Mouse (Mus musculus) midbrain, embryonic 12.5 days (tissue): ENCODE results near the gene Cfap73. TPM values are rescaled to one million over a fixed set of nuclear protein-coding genes. Genes with fewer than 3 reads are reported as not detected.

Experiments used
- ATAC-seq: fragments of 200-750 bp; cut with Nextera tagmentation; 2 replicates; pipeline ENCODE4 v1.8.0; 2017; ENCODE audit warnings: low read depth, moderate TSS enrichment, moderate library complexity; ENCODE audit not compliant: low FRiP score
- H3K27ac ChIP-seq: fragments of 300-500 bp; sonication (generic); replicated peaks from 2 replicates; pipeline ENCODE4 v1.5.1; 2016; ENCODE audit warnings: mild to moderate bottlenecking
- H3K27me3 ChIP-seq: fragments of 300-500 bp; sonication (generic); 2 replicates; pipeline ENCODE4 v1.6.1; 2016; ENCODE audit warnings: mild to moderate bottlenecking
- H3K36me3 ChIP-seq: fragments of 300-500 bp; sonication (generic); 2 replicates; pipeline ENCODE4 v1.6.1; 2016
- H3K4me1 ChIP-seq: fragments of 300-500 bp; sonication (generic); 2 replicates; pipeline ENCODE4 v1.6.1; 2016
- H3K4me2 ChIP-seq: fragments of 300-500 bp; sonication (generic); replicated peaks from 2 replicates; pipeline ENCODE4 v1.6.1; 2016; ENCODE audit warnings: mild to moderate bottlenecking, moderate library complexity
- H3K4me3 ChIP-seq: fragments of 300-500 bp; sonication (generic); 2 replicates; pipeline ENCODE4 v1.5.1; 2016; ENCODE audit warnings: mild to moderate bottlenecking
- H3K9ac ChIP-seq: fragments of 300-500 bp; sonication (generic); replicated peaks from 2 replicates; pipeline ENCODE4 v1.6.1; 2016; ENCODE audit warnings: mild to moderate bottlenecking, moderate library complexity
- H3K9me3 ChIP-seq: fragments of 300-500 bp; sonication (generic); 2 replicates; pipeline ENCODE4 v1.6.1; 2016; ENCODE audit warnings: mild to moderate bottlenecking
- WGBS: fragments of 180-500 bp; shearing (Covaris S2); methylation state at CpG from one replicate; pipeline ENCODE4 v1.1.7; 2016; 5-methylcytosine and 5-hydroxymethylcytosine counted together
- polyA plus RNA-seq: library from polyadenylated mRNA; unstranded; fragments of >200 nt; fragmentation: Nextera tagmentation; extraction: Ambion mirVana; gene quantifications from 2 replicates; pipeline ENCODE4 v1.2.1, GENCODE M21; 2016

The Cfap73 gene
- polyA plus RNA-seq, 1 experiment from 2014 or later = not detected

DNA sequence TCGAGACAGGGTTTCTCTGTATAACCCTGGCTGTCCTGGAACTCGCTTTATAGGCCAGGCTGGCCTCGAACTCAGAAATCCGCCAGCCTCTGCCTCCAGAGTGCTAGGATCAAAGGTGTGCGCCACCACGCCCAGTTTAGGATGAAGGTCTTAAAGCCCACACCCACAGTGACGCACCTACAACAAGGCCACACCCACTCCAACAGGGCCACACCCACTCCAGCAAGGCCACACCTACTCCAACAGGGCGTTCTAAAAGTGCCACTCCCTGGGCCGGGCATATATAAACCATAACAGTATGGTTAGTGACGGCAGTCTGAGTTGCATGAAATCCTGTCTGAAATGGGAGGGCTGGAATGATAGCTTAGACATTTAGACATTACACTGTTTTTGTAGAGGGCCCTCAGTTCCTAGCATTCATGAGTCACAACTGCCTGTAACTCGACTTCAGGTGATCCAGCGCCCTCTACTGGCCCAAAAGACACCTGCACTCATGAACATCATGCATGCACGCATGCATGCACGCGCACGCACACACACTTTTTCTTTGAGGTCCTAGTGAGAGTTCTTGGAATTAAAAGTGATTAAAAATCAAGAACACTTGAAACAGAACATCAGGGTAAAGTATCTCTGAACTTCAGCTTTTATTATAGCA is 43.6 kb downstream of the Cfap73 start:
- WGBS = 72% methylated on average over 16 of the region's 16 CpGs
- Histone ChIP-seq H3K4me3 (no peak overlapping the region), H3K9me3 (no peaks in the 10 kb centered on the region), H3K4me2 (no peak overlapping the region), H3K4me1 (peaks cover 27% of the 10 kb centered on the region), H3K9ac (no peak overlapping the region), H3K27ac (no peak overlapping the region), H3K36me3 (no peaks in the 10 kb centered on the region), H3K27me3 (peaks cover 16% of the 10 kb centered on the region; the same call in 1 of the 2 replicates)
- ATAC-seq = no peak

GRCm38 (mm10) chr5:120588569-120589094 is 45.4 kb downstream of the Cfap73 start, which contains the start of the genes Tpcn1 and Iqcd:
Gene Tpcn1, minus strand, starts transcription at chr5:120588673.
Gene Iqcd, plus strand, starts transcription at chr5:120589016.
- H3K4me2 ChIP-seq = peak within 1 kb of the TSS; percentile 70
- peak within 1 kb of the TSS; percentile 43; the same call in 1 of the 2 replicates for H3K27ac ChIP-seq
- H3K9ac ChIP-seq = peak within 1 kb of the TSS; percentile 74
- peaks cover 16% of the 10 kb centered on the region; the same call in 1 of the 2 replicates for H3K27me3 ChIP-seq
- ATAC-seq = peak; percentile 98
- under 1% methylated on average over 33 of the region's 35 CpGs for WGBS
- H3K4me3 ChIP-seq = peak within 1 kb of the TSS; percentile 73
- H3K9me3 ChIP-seq = no peaks in the 10 kb centered on the region
- H3K36me3 ChIP-seq = 0 out of 2 replicates have a peak, but pooled peaks cover 5% of the 10 kb centered on the region
- peaks cover 27% of the 10 kb centered on the region for H3K4me1 ChIP-seq

- WGBS = 1% methylated on average over 22 of the region's 29 CpGs
- H3K4me1 ChIP-seq = peaks cover 27% of the 10 kb centered on the region
- peak overlapping the region; percentile 74 for H3K9ac ChIP-seq
- H3K4me2 ChIP-seq = peak overlapping the region; percentile 70
- H3K27me3 ChIP-seq = peaks cover 16% of the 10 kb centered on the region; the same call in 1 of the 2 replicates
- peaks cover 10% of the 10 kb centered on the region for H3K36me3 ChIP-seq
- H3K9me3 ChIP-seq = no peaks in the 10 kb centered on the region
- ATAC-seq = peak; percentile 5
- peak overlapping the region; percentile 43; the same call in 1 of the 2 replicates for H3K27ac ChIP-seq
- peak overlapping the region; percentile 73 for H3K4me3 ChIP-seq
Observed at GRCm38 (mm10) chr5:120587940-120588568, 46.0 kb downstream of the Cfap73 start.

GRCm38 (mm10) chr5:120587616-120587926 is 46.5 kb downstream of the Cfap73 start:
- H3K27me3 ChIP-seq = peaks cover 16% of the 10 kb centered on the region; the same call in 1 of the 2 replicates
- H3K4me1 ChIP-seq = peaks cover 27% of the 10 kb centered on the region
- H3K27ac ChIP-seq = no peak overlapping the region
- H3K4me3 ChIP-seq = peak overlapping the region; percentile 73
- H3K4me2 ChIP-seq = peak overlapping the region; percentile 70
- WGBS = 30% methylated on average over 9 of the region's 9 CpGs
- no peak overlapping the region for H3K9ac ChIP-seq
- H3K9me3 ChIP-seq = no peaks in the 10 kb centered on the region
- no peak for ATAC-seq
- peaks cover 14% of the 10 kb centered on the region for H3K36me3 ChIP-seq

GRCm38 (mm10) chr5:120586741-120587615 is 47.1 kb downstream of the Cfap73 start:
- 9% methylated on average over 17 of the region's 17 CpGs for WGBS
- H3K36me3 ChIP-seq = peaks cover 14% of the 10 kb centered on the region
- H3K9me3 ChIP-seq = no peaks in the 10 kb centered on the region
- 0 out of 2 replicates have a peak overlapping the region, but pooled peaks have one; percentile 26 for H3K27ac ChIP-seq
- peak overlapping the region; percentile 70 for H3K4me2 ChIP-seq
- H3K4me1 ChIP-seq = peaks cover 27% of the 10 kb centered on the region
- peak overlapping the region; percentile 73 for H3K4me3 ChIP-seq
- no peak overlapping the region; the same call in 1 of the 2 replicates for H3K9ac ChIP-seq
- ATAC-seq = no peak
- H3K27me3 ChIP-seq = peaks cover 16% of the 10 kb centered on the region; the same call in 1 of the 2 replicates

- peaks cover 14% of the 10 kb centered on the region for H3K36me3 ChIP-seq
- H3K4me1 ChIP-seq = peaks cover 27% of the 10 kb centered on the region
- H3K9me3 ChIP-seq = no peaks in the 10 kb centered on the region
- 37% methylated on average over 15 of the region's 15 CpGs for WGBS
- no peak for ATAC-seq
- no peak overlapping the region for H3K27ac ChIP-seq
- peaks cover 16% of the 10 kb centered on the region; the same call in 1 of the 2 replicates for H3K27me3 ChIP-seq
- no peak overlapping the region for H3K4me3 ChIP-seq
- H3K9ac ChIP-seq = no peak overlapping the region
- H3K4me2 ChIP-seq = no peak overlapping the region
Observed at GRCm38 (mm10) chr5:120584968-120585367, 49.1 kb downstream of the Cfap73 start.

DNA sequence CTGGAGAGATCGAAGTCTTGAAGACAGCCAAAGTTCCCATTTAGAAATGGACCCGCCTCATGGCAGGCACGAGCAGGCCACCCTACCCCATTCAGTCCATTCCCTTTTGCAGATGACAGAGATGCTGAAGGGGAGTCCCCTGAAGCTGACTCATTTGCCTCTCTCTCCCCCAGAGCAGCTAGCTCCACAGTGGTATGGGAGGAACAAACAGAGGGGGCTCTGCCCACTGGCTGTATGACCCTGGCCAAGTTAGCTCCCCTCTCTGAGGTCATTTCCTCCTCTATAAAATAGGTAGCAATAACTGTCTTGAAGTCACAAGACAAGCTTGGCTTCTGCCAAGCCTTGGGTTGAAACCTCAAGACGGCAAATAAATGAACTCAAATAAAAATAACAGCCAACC is 50.5 kb downstream of the Cfap73 start:
- 96% methylated on average over 4 of the region's 4 CpGs for WGBS
- no peak overlapping the region for H3K9ac ChIP-seq
- H3K4me2 ChIP-seq = no peak overlapping the region
- no peak for ATAC-seq
- H3K4me1 ChIP-seq = peaks cover 36% of the 10 kb centered on the region
- peaks cover 16% of the 10 kb centered on the region; the same call in 1 of the 2 replicates for H3K27me3 ChIP-seq
- H3K9me3 ChIP-seq = no peaks in the 10 kb centered on the region
- H3K27ac ChIP-seq = no peak overlapping the region
- peaks cover 14% of the 10 kb centered on the region for H3K36me3 ChIP-seq
- no peak overlapping the region for H3K4me3 ChIP-seq

DNA sequence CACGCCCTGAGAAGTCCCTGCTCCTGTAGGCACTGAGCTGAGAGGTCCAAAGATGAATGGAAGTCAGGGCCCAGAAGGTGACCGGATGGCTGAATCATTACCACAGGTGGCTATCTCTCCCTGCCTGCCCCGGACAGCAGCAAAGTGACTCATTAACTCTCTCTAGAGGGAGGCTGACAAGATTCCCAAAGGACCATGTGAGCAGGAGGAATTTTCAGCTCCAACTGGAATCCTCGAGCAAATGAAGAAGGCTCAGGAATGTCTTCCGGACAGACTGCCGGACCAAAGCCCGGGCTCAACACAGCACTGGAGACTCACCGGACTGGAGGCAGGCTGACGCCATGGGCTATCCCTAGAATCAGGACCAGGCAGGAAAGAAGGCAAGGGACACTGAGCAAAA is 52.0 kb downstream of the Cfap73 start:
- Histone ChIP-seq H3K4me3 (no peak overlapping the region), H3K9ac (no peak overlapping the region), H3K27me3 (peaks cover 7% of the 10 kb centered on the region; the same call in 1 of the 2 replicates), H3K4me2 (no peak overlapping the region), H3K27ac (no peak overlapping the region), H3K4me1 (peaks cover 24% of the 10 kb centered on the region), H3K9me3 (no peaks in the 10 kb centered on the region), H3K36me3 (peaks cover 14% of the 10 kb centered on the region)
- 90% methylated on average over 9 of the region's 9 CpGs for WGBS
- no peak for ATAC-seq

GRCm38 (mm10) chr5:120579898-120580626 is 54.0 kb downstream of the Cfap73 start:
- Histone ChIP-seq H3K9ac (no peak overlapping the region), H3K27me3 (no peaks in the 10 kb centered on the region), H3K4me1 (peaks cover 16% of the 10 kb centered on the region), H3K9me3 (no peaks in the 10 kb centered on the region), H3K27ac (peak overlapping the region; percentile 35; the same call in 1 of the 2 replicates), H3K4me2 (no peak overlapping the region), H3K36me3 (peaks cover 14% of the 10 kb centered on the region), H3K4me3 (no peak overlapping the region)
- no peak for ATAC-seq
- WGBS = 89% methylated on average over 26 of the region's 26 CpGs

DNA sequence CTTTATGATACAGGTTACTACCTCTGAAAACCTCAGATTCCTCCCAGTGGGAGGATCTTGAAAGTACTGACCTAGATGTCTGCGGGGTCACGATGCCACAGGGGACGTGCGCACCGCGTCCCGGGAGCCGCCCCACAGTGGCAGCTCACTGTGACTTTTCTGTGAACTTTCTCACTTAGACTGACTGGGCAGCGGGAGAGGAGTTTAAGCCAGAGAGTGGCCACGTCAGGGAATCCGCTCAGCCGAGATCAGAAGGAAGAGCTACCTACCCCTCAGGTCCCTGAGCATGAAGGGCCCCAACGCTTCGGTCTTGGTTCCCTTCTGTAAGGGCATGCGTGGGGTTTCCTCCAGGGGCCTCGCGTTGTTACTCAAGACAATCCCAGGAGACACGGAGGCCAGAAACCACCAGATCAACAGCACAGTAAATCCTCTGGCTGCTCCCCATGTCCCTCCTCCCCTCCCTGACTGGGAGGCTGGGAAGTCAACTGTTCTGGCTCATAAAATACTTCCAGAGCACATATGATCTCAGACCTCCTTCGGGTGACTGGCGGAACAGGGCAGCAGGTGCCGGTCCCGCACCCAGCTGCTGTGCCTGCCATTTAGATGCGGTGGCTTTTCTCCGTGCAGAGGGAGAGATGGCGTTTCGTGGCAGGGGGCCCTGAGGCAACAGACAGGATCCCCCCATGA is 54.7 kb downstream of the Cfap73 start:
- peak overlapping the region; percentile 35; the same call in 1 of the 2 replicates for H3K27ac ChIP-seq

More for the DNA sequence above, 54.7 kb downstream of the Cfap73 start:
- H3K9ac ChIP-seq = no peak overlapping the region
- no peaks in the 10 kb centered on the region for H3K27me3 ChIP-seq
- ATAC-seq = no peak
- no peak overlapping the region for H3K4me3 ChIP-seq
- H3K4me2 ChIP-seq = no peak overlapping the region
- no peaks in the 10 kb centered on the region for H3K9me3 ChIP-seq
- peaks cover 16% of the 10 kb centered on the region for H3K4me1 ChIP-seq
- H3K36me3 ChIP-seq = peaks cover 14% of the 10 kb centered on the region
- whole genome bisulfite sequencing = 74% methylated on average over 26 of the region's 26 CpGs
